Mouse (Mus musculus) bone marrow macrophage, adult 2 months (primary cell): ENCODE data around the gene Aox1.

Experiments
- CTCF ChIP-seq: IDR thresholded peaks from 2 replicates; pipeline ENCODE4 v1.5.1; 2012; ENCODE audit warnings: low read depth, mild to moderate bottlenecking, low read length, moderate library complexity
- POLR2A ChIP-seq: IDR thresholded peaks from 2 replicates; pipeline ENCODE4 v1.6.1; 2012; ENCODE audit warnings: mild to moderate bottlenecking, low read depth, low read length, borderline replicate concordance

GRCm38 (mm10) chr1:58089316-58089715, 59.6 kb downstream of the Aox1 start:
- TF ChIP-seq CTCF, result no peak
- no peak for TF ChIP-seq POLR2A
